Mouse (Mus musculus) heart, postnatal 0 days (tissue): ENCODE results near the gene Gm20481.

ENCODE experiments used
- CTCF ChIP-seq: IDR thresholded peaks from 2 replicates; pipeline ENCODE4 v1.5.1; 2016; ENCODE audit warnings: antibody characterized with exemption, control low read depth, low read depth
- EP300 ChIP-seq: IDR thresholded peaks from 2 replicates; pipeline ENCODE4 v1.6.1; 2016; ENCODE audit warnings: antibody characterized with exemption, low read depth

DNA sequence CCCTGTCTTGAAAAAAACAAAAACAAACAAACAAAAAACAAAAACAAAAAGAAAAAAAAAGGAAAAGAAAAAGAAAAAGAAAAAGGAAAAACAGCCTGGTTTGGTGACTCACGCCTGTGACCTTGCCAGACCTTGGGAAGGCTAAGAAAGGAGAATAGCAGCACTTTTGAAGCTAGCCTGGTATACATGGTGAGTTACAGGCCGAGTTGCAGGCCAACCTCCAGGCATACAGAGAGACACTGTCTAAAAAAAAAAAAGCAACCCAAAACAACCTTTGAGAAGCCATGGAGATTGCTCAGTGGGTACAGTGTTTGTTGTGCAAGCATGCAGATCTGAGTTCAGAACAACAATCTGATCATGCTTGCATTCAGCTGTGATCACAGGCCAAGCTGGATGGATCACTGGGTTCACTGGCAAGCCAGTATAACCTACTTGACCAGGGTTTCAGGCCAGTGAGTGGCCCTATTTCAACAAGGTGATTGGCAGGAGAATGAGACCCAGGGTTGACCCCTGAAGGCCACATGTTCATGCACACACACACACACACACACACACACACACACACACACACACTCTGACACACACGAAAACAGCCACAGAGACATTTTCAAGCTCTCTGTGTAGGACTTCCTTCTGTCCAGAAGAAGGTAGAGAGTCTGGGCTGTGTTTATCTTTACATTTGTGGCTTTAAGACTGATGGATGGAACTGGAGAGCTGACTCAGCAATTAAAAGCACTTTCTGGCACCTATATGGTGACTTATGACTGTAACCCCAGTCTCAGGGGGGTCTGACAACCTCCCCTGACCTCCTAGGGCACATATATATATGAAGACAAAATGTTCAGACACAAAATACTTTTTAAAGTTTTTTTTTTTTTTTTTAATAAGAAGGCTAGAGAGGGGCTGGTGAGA lies 6.1 kb downstream of the Gm20481 start:
- TF ChIP-seq CTCF (no peak), EP300 (no peak)
